Mouse (Mus musculus) thymus, postnatal 0 days (tissue): ENCODE measurements around the gene Pde2a. TPM values are rescaled to one million over a fixed set of nuclear protein-coding genes. Genes with fewer than 3 reads are reported as not detected.

Experiments used
- DNase-seq: peaks from one replicate; pipeline ENCODE4 v3.0.0-alpha.2; 2015; ENCODE audit warnings: low spot score
- polyA plus RNA-seq: library from polyadenylated mRNA; unstranded; fragments of >200 nt; fragmentation: Nextera tagmentation; extraction: Ambion mirVana; gene quantifications from 2 replicates; pipeline ENCODE4 v1.2.1, GENCODE M21; 2015

The Pde2a gene
- polyA plus RNA-seq, 1 experiment from 2014 or later = 7.9 TPM

DNA sequence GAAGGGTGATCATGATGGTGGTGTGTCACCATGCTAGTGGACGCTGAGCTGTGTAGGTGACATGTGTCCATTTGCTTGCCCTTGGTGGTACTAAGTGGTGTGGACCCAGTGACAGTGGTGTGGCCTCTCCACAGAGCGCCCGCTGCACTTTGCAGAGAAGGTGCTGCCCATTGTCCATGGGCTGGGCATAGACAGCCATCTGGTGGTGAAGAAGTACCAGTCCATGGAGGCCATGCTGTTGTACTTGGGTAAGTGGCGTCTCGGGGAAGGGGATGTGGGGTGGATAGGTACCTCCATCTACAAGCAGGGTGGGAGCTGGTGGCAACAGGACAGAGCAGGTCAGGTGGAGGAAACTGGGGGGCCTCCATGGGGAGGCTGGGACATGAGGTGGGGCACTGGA lies 17.7 kb upstream of the Pde2a start:
- no peak for DNase-seq

DNA sequence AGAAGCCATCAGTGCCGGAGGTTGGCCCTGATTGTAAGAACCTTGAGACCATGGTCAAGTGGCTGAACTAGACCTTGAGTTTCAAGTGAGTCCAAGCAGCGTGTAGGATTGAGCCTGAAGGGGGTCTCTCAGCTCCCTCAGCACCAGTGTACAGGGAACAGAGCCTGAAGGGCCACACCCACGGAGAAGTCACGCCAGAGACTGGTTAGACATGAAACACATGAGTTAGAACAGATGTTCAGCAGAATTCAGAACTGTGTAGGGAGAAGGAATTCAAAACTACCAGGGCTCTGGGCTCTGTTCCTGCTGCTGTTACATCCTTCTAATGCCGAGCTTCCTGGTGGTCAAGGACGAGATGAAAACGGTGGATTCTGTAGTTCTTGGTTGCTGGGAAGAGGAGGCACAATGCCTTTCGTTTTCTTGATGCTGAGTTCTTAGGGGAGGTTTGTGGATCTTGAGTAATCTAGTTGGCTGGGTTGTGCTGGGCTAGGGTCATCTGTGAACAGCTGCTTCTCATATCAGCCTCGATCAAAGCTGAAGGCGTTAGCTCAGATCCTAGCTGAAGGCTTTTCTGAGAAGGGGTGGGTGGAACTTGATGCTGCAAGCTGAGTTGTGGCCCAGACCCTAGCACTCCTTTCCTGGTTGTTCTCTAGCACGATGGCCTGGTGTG lies 11.1 kb upstream of the Pde2a start, which contains the start of gene Gm45837:
Gene Gm45837 (plus strand): TSS at position 620 of the 670 bp plus-strand sequence.
- no peak for DNase-seq

DNA sequence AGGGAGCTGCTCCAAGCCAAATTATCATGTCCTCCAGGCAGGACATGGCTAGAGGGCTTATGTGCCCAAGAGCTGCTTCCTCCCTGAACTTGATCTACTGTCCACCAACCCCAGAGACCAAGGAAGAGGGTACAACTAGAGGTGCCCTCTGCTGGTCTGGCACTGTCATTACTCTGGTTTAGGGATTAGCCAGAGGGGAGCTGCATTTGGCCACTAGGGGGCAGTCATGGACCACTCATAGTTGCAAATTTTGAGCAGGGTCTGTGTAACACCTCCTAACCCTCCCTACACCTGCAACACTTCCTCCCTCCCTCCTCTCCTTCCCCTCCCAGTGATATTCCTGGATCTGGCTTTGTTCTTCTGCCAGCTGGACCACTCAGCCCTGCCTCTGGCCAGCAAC lies 8.7 kb upstream of the Pde2a start:
- DNase-seq = peak; percentile 89

DNA sequence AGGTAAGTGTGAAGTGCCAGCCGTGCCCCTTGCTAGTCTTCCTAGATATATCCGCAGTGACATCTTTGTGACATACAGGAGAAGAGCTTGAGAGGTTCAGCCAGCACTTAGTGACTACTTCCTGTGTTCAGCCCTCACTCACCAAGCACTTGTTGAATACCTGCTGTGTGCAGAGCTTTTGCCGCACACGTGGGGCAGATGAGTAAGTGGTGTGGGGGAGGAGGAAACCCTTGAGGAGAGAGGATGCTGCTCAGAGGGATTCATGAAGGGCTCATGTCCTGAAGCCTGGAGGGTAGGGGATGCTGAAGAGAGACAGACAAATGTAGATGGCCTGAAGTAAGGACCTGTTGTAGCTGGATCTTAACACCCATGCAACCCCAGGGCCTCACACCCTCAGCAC lies 7.3 kb upstream of the Pde2a start:
- DNase-seq = no peak

DNA sequence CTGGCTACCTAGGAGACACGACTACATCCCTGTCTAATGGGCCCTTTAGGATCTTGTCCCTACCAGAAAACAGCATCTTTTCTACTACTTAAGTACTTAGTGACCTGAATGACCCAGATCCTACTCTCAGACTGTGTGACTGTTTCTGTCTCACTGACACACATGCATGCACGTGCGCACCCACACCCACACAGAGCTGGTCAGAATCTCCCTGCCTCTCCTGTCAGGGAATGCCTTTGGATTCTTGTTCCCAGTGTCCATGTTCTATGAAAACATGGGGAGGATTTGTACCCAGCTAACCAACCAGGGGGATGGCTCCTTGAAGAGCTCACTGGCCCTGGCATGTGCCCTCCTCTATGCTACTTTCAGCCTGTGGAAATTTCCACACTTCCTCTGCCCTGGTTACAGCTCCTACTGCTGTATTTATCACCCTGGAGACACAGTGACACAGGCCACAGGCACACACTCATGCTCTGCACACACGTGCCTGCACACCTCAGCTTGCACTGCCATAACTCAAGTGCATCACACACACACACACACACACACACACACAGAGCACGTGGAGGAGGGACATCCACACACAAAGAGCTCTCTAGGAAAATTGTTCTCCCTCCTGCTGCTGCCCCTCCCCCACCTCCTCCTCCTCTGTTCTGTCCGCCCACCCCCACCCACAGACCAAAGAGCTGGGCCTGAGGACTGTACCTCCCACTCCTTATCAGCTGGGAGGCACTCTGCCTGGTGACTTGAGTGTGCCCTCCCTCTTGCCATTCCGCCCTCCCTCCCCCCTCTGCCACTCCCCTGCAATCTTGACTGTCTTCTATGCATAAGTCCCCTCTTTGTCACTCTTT lies 6.6 kb upstream of the Pde2a start:
- DNase-seq = no peak

DNA sequence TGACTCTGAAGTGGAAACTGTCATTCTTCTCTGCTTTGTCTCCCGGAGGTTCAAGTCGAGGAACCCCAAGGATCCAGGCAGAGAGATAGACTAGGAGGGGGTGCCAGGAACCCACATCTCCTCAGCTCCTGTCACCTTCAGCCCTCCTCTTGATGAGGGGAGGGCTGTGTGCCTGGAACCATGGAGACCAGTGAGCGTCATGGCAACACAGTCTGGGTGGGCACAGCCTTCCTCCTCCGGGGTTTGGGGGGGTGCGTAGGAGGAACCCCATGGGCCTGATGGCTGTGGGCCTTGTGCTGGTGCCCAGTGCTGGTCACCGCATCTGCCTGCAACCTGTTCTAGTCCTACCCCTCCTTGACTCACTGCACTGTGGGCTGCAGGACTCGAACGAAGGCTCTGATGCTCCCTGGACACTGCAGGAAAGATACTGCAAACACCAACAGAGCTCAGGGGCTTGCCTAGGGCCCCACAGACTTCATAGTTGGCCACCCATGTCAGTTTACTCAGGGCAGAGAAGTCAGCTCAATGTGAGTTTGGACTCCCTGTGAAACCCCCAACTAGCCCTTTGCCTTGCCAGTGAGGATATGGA lies 5.9 kb upstream of the Pde2a start:
- no peak for DNase-seq

DNA sequence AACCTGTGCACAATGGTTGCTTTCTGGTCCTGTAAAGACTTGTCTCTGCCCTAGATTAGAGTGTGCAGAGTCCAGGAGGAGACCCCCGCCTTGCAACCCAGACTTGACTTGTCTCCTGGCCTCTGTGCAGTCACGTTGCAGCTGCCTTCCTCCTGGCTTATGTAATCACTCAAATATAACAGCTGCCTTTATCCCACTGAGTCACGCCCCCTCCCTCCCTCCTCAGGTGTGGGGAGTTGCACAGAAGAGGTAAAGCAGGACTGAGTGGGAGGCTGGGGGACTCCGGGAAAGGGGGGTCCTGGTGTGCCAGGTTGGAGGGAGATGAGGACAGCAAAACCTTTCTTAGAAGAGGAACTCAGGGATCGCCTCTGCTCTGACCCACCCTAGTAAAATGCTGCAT lies 5.1 kb upstream of the Pde2a start:
- DNase-seq = no peak

DNA sequence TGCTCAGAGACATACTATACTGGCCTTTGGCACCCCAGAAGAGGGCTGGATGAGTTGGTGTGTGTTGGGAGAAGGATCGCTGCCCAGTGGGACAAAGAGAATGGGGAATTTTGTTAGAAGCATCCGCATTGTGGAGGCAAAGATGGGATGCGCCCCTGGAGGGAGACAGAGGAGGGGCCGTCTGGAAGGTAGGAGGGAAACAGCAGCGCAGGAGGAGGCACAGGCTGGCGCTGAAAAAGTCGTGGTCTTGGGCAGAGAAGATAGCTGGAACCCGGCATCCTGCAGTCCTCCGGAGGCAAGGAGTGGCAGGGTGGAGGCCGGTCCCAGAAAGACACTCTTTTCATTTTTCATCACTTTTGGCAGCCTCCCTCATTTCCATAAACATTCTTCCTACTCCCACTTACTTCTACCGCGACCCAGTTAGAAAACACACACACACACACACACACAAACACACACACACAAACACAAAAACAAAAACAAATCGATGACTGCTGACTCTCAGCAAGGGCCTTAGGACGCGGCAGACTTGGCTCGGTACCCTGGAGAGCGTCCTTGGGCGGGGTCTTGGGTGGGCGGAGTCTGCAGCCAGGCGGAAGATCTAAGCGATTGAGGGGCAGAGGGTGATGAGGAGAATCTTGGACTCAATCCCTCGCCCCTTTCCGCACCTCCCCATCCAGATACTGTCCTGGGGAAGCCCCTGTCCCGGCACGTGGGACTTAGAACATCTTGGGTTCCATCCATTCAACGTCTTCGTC lies 2.3 kb upstream of the Pde2a start:
- peak; percentile 27 for DNase-seq

DNA sequence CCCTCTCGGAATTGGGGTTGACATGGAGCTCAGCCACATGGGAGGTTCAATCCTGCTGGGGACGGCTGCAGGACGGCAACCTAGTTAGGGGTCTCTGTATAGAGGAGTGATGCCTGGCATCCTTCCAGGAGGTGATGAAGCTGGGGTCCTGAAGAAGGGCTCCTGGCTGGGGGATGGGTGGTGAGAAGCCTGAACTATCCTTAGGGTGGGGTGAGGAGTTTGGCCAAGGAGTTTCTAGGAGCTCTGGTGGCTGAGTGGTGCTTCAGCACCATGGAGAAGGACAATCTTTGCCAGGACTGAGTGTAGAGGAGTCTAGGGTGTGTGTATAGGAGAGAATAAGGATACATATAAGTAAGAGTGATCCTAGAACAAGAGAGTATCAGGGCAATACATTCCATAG lies 578 bp downstream of the Pde2a start:
- peak; percentile 26 for DNase-seq

DNA sequence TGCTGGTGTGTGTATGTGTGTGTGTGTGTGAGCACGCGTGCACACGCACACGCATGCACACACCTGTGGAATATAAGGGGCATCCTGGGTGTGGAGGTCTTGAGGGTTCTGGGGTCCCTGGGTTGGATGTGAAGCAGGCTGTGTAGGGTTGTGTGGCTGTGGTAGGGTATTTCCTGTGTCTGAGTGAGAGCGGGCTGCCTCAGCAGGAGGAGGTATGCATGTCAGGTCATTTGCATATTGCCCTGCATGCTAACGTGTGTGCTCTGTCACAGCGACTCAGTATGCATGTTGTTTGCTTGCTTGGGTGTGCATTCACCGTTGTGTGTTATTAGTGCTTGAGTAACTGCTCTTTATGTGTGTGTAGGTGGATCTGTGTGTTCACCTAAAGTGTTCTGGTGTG lies 1.2 kb downstream of the Pde2a start:
- DNase-seq = no peak

DNA sequence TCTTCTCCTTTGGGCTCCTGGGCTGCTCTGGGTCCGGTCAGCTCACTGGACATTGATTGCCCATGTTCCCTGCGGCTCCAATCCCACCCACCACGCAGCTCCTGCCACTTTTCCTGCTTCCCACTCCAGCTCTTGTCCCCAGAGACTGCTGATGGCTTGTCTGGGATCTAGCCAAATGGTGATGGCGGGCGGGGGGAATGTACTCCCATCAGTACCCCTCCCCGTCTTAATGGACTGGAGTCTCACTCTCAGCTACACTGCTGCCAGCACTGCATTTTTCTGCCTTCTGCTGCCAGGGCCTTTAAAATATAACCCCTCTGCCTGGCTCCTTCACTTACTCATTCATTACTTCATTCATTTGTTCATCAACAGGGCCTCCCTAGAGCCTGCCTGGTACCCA lies 2.5 kb downstream of the Pde2a start:
- no peak for DNase-seq

DNA sequence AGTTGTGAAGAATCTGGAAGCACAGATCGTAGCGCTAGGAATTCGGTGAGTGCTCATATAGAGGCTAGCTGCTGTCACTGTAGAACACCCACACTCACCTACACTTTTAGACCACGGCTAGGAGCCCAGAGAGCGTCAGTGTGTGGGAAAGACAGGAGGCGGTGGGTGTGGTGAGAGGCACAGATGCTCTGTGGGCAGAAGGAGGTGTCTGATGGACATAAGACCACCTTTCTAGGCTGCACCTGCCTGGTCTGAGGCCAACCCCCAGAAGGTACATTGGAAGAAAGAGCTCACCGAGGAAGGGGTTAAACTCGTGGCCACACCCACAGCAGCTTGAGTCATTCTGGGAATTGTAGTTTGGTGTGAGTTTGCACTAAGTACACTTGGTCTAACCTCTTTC lies 5.2 kb downstream of the Pde2a start:
- no peak for DNase-seq

DNA sequence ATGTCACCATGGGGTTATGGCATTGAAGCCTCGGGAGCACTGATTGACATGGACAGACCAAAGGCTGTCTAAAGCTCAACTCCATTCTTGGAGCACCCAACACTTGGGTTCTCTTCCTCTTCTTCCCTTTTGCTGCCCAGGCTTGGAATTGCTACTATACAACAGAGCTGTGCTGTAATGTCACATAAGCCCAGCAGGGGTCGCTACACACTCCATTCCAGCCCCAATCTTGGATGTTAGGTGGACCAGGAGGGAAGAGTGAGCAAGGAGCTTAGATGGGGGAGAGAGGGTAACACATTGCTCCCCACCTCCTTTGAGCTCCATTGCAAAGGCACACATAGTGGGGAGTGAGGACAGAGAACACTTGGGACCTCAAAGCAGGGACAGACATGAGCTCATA lies 6.2 kb downstream of the Pde2a start:
- DNase-seq = peak; percentile 51

DNA sequence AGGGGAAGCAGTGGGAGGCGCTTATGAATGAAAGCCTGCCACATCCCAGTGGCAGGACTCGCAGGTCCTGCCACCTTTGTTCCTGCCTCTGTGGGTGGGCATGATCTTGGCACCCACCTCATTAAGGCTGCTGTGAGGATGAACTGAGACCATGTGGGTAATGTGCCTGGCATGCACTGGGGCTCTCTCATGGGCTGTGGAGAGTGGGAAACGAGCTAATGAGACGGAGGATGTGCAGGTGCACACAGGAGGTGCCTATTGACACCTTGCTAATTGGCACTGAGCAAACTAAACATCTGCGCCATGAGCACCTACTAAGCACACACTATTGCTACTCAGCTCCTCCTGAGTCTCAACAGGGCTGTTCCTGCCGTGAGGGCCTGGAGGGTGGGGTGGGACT lies 13.5 kb downstream of the Pde2a start:
- no peak for DNase-seq

DNA sequence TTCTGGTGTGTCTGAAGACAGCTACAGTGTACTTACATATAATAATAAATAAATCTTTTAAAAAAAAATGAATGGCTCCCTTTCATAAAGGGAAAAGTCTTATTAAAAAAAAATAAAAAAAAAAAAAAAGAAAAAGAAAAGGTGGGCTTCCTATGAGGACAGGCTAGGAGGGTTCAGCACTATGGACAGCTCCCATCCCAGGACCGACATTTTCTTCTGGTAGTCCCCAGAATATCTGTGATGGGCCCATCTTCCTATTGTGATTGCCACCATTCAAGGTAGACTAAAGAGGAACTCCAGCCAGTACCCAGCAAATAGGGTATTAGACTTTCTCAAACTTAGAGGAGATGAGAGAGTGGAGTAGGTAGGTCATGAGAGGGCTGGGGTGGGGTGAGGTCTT lies 16.4 kb downstream of the Pde2a start:
- peak; percentile 35 for DNase-seq

DNA sequence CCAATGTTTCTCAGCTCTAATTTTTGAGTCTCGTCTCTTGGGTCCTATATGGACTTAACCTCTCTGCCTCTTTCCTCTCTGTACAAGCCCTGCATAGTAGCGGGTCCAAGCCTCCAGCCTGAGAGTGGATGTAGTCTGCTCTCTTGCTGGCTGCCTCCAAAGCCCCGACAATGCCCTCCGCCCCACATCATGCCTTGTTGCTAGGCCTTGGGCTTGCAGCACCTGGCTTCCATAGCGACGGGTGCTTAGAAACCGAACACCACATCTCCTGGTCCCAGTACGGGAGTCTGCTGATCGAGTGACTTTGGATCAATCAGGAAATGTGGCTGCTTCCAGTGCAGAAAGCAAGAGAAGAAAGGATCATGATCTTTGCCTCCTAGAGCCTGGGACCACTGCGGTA lies 21.6 kb downstream of the Pde2a start:
- no peak for DNase-seq

DNA sequence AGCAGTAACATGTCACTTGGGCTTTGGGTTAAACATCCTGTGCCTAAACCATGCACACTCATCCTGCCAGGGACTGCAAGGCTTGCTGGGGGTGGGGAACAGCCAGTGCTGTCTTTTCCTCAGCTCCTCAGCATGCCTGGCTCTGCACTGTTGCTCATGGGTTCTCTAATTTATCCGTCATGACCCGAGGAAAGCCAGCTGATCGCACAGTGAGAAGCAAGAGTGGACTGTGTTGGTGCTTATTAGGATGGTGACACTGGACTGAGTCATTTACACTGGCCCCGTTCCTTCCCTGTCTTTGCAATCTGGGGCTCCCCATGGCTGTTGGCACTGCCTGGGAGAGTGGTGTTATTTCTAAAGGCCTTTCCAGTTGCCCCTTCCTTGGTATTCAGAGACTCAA lies 22.7 kb downstream of the Pde2a start:
- no peak for DNase-seq

DNA sequence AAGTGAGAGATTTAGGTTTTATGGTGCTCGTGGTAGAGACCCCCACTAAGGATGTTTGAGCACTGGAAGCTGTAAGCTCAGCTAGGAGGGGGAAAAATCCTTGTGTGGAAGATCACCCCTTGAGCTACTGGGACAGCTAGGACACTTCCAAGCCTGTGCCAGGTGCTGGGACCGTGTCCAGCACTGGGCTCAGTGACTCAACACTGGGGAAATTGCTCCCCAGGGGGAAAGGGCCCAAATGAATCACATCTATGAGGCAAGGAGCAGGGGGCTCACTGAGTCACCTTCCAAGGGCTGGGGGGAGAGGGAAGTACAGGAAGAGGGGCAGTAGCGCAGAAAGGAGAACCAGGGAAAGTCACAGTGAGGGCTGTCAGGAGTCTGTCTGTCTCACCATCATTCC lies 28.4 kb downstream of the Pde2a start:
- DNase-seq = no peak

DNA sequence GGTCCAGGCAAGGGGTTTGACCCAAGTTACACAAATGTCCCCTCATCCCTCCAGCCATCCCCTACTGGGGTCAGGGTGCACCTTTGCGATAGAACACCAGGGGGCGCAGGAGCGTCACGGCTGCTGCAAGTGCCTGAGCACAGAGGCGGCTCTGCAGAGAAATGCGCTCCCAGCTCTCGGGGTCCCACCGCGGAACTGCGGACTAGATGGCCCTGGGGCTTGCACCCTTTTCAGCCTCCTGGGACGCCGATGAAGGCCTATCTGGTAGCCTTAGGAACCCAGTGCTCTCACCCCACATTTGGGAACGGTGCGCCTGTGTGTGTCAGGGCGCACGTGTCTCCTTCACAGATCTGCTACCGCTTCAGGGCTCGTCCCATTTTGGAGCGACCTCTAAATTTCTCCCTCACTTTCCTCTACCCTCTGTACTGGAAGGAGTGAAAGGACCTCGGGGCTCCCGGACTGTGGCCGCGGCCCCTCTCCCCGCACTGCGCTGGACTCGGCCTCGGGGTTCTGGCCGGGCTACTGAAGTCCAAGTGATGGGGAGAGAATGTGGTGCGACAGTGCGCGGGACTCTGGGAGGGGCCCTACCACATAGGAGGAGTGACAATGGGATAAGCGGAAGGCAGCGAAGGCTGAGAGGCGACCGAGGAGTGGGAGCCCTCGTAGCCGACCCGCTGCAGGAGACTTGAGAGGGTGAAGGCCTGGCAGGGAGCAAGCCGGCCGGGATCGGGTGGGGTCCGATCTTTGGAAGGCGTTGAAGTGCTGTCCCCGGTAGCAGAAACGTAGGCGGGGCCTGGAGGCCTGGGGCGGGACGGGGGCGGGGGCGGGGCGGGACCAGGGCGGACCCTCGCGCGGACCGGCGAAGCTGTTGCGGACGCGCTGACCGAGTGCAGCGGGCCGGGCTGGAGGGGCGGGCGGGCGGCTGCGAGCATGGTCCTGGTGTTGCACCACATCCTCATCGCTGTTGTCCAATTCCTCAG lies 29.2 kb downstream of the Pde2a start:
- peak; percentile 82 for DNase-seq

DNA sequence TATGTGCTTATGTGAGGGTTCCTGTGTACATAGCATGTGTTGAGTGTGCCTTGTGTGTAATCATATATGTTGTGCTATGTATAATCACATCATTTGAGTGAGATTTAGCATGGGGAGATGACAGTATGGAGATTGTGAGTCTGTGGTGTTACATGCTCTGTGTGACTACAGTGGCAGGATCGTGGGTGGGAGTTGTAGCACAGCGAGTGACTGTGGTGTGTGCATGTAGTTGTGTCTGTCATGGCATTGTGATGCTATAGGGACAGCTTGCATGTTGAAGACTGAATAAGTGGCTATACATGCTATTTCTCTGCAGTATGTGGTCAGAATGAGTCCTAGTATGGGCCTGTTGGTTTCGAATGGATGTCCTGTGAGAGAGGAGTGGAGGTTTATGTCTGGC lies 31.2 kb downstream of the Pde2a start:
- no peak for DNase-seq

DNA sequence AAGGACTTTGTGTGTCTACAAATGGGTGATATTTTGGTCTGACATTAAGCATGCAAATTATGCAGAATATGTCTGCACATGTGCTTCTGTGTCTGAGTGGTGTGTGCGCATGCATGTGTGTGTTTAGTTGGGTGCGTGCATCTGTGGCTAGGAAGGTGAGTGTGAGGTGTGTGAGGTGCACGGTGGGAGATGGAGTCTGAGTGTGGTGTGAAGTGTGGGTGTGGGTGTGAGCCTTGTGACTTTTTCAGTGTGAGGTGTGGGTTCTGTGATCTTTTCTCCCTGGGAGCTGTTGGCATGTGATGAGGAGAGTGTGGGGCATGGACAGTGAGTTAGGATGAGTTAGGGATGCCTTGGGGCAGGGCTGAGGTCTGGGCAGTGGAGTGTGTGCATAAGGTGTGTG lies 31.8 kb downstream of the Pde2a start:
- DNase-seq = no peak
